Mouse (Mus musculus) testis, adult 2 months (tissue): ENCODE measurements around the gene Tbc1d4.

Experiments used
- CTCF ChIP-seq: fragments of 200-500 bp; IDR thresholded peaks from 2 replicates; pipeline ENCODE4 v1.5.1; 2012; ENCODE audit warnings: low read depth, mild to moderate bottlenecking, inconsistent platforms, low read length, moderate library complexity; ENCODE audit not compliant: control insufficient read depth, insufficient read depth, insufficient replicate concordance
- POLR2A ChIP-seq: fragments of 200-500 bp; IDR thresholded peaks from 2 replicates; pipeline ENCODE4 v1.6.1; 2012; ENCODE audit warnings: low read depth, mild to moderate bottlenecking, inconsistent platforms, low read length, moderate library complexity; ENCODE audit not compliant: control insufficient read depth

DNA sequence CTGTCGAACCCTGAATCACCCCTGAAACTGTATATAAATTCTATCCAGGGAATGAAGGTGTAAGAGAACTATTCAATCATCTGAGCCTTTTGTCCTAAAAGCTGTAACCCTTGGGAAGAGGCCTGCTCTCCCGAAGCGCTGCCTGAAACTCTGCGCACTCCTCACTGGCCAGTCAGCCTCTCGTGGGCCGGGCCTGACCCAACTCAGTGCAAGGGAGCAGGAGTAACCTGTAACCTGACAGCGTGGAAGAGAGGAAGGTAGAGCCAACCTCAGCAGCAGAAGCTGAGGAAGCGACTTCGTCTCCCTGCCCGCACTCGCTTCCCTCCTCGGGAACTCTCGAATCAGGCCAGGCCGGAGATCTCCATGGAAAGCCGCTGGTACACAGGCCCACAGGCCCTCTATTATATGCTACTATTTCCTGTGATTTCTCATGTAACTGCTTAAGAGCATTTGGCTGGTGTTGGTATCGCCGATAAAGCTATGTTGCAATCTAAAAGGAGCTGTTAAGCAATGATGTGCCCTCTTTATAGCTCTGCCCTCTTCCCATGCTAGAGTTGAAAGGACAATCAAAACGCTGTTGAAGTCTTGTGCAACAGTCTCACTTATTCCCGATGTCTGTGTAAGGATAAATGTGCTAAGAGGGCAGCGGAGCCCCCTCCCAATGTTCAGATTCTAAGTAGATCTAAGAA, 60.0 kb downstream of the Tbc1d4 start:
- TF ChIP-seq CTCF (no peak), POLR2A (no peak)
